Mouse (Mus musculus): Measurements from ENCODE around the gene Otop2. TPM values are rescaled to one million over a fixed set of nuclear protein-coding genes. Genes with fewer than 3 reads are reported as not detected.

The Otop2 gene
- polyA plus RNA-seq, 1 experiment from 2014 or later = not detected

GRCm38 (mm10) chr11:115337826-115338225 lies 30.9 kb downstream of the Otop2 start:
- Histone ChIP-seq H3K9me3 (no peaks in the 10 kb centered on the region), H3K9ac (no peak overlapping the region), H3K4me2 (no peak overlapping the region), H3K27me3 (replicated peaks) (peaks cover 20% of the 10 kb centered on the region), H3K27ac (no peak overlapping the region), H3K4me3 (no peak overlapping the region), H3K36me3 (replicated peaks) (no peaks in the 10 kb centered on the region), H3K4me1 (peaks cover 9% of the 10 kb centered on the region)
- no peak for ATAC-seq (replicated peaks)
- 56% methylated on average over 1 of the region's 1 CpGs for WGBS

GRCm38 (mm10) chr11:115341246-115341645 lies 34.3 kb downstream of the Otop2 start:
- 68% methylated on average over 2 of the region's 2 CpGs for WGBS
- Histone ChIP-seq H3K9ac (no peak overlapping the region), H3K4me3 (no peak overlapping the region), H3K4me2 (no peak overlapping the region), H3K27me3 (replicated peaks) (peaks cover 7% of the 10 kb centered on the region; the same call in 1 of the 2 replicates), H3K4me1 (no peaks in the 10 kb centered on the region), H3K9me3 (no peaks in the 10 kb centered on the region), H3K27ac (no peak overlapping the region), H3K36me3 (replicated peaks) (no peaks in the 10 kb centered on the region)
- no peak for ATAC-seq (replicated peaks)

DNA sequence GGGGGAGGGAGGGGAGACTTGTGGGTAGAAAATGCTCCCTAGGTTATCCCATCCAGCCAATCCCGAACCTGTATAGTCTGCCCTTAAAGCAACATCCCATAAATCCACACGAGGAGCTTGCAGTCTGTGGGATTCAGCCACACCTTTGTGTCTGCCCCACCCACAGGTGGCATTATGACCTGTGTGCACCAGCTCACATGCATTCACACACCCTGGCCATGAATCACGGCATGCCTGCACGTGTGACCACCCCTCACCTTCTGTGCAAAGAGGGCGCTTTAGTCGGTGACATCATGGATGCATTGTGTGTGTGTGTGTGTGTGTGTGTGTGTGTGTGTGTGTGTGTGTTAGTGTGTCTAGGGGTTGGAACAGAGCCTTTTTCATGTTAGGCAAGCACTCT lies 34.9 kb downstream of the Otop2 start:
- 71% methylated on average over 6 of the region's 6 CpGs for WGBS
- peaks cover 6% of the 10 kb centered on the region; the same call in 1 of the 2 replicates for H3K27me3 ChIP-seq (replicated peaks)

DNA sequence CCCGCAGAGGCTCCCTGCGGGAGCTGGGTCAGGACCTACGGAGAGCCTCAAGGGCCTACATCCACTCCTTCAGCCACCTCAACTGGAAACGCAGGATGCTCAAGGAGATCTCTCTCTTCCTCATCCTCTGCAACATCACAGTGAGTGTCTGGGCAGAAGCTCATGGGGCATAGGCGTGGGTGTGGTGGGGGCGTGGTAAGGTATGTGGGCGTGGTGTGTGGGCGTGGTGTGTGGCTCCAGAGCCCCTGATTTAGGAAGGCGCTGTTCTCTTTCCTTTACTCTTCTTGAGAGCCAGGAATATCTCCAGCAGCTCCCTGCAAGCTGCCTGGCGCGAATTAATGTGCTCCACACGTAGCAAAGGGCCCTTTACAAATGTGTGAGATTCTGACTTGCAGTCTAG lies 38.0 kb downstream of the Otop2 start:
- Histone ChIP-seq H3K27me3 (replicated peaks) (0 out of 2 replicates have a peak, but pooled peaks cover 6% of the 10 kb centered on the region), H3K9ac (no peak overlapping the region), H3K4me2 (no peak overlapping the region), H3K4me1 (no peaks in the 10 kb centered on the region), H3K36me3 (replicated peaks) (no peaks in the 10 kb centered on the region; the same call in 1 of the 2 replicates), H3K9me3 (no peaks in the 10 kb centered on the region), H3K4me3 (no peak overlapping the region), H3K27ac (no peak overlapping the region)
- ATAC-seq (replicated peaks) = no peak
- 13% methylated on average over 12 of the region's 12 CpGs for WGBS

More for the DNA sequence above, 34.9 kb downstream of the Otop2 start:
- no peak overlapping the region for H3K27ac ChIP-seq
- H3K4me1 ChIP-seq = no peaks in the 10 kb centered on the region
- H3K4me2 ChIP-seq = no peak overlapping the region
- no peak for ATAC-seq (replicated peaks)
- H3K9me3 ChIP-seq = no peaks in the 10 kb centered on the region
- no peak overlapping the region for H3K4me3 ChIP-seq
- H3K36me3 ChIP-seq (replicated peaks) = no peaks in the 10 kb centered on the region
- no peak overlapping the region for H3K9ac ChIP-seq

- H3K27ac ChIP-seq = no peak overlapping the region
- no peak for ATAC-seq (replicated peaks)
- no peaks in the 10 kb centered on the region for H3K9me3 ChIP-seq
- no peaks in the 10 kb centered on the region for H3K4me1 ChIP-seq
- H3K36me3 ChIP-seq (replicated peaks) = no peaks in the 10 kb centered on the region; the same call in 1 of the 2 replicates
- 55% methylated on average over 7 of the region's 7 CpGs for WGBS
- 0 out of 2 replicates have a peak, but pooled peaks cover 4% of the 10 kb centered on the region for H3K27me3 ChIP-seq (replicated peaks)
- no peak overlapping the region for H3K9ac ChIP-seq
- H3K4me3 ChIP-seq = no peak overlapping the region
- no peak overlapping the region for H3K4me2 ChIP-seq
These were observed 38.6 kb downstream of the Otop2 start for GRCm38 (mm10) chr11:115345515-115345914.

DNA sequence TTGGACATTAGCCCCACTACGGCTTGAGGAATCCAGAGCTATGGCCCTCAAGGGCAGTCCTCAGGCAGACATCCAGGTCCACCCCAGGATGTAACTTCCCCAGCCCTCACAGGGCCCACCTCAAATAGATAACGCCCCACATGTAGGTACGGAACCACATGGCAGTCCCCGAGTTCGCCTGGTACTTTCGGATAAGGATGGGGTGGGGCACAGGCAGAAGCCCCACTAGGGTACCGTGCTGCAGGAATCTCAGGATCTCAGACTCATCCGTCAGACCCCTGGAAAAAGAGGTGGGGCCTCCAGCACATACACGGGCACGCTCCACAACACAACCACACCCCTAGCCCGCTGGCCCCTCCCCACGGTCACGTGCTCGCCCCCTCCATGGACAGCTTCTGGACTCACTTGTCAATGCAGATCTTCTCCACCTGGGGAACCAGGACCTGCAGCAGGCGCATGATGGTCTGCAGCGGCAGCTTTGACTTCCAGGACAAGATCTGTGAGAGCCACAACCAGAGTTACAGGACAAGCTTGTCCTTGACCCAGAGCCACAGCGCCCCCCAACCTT lies 41.8 kb downstream of the Otop2 start:
- Histone ChIP-seq H3K36me3 (replicated peaks) (peaks cover 21% of the 10 kb centered on the region), H3K9me3 (no peaks in the 10 kb centered on the region), H3K9ac (no peak overlapping the region), H3K27me3 (replicated peaks) (0 out of 2 replicates have a peak, but pooled peaks cover 3% of the 10 kb centered on the region), H3K4me2 (no peak overlapping the region), H3K4me3 (no peak overlapping the region), H3K4me1 (no peaks in the 10 kb centered on the region), H3K27ac (no peak overlapping the region)
- WGBS = 61% methylated on average over 17 of the region's 17 CpGs
- ATAC-seq (replicated peaks) = no peak

DNA sequence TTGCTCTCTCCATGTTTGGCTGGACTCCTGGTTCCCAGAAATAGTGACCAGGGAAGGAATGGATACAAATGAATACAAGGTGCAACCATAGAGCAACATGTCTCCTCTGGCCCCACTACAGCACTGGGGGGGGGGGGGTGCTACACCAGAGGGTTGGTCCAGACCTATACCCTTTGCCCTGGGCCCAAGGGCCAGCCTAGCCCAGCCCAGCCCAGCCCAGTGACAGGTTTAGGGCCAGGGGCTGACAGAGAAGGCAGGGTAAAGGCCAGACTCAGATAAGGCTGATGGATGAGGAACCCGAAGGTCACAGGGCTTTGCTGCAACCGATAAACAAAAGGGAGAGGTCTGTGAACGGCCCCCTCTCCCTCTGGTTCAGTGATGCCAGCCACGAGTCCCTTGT lies 43.0 kb downstream of the Otop2 start:
- Histone ChIP-seq H3K27me3 (replicated peaks) (no peaks in the 10 kb centered on the region), H3K9ac (no peak overlapping the region), H3K9me3 (no peaks in the 10 kb centered on the region), H3K4me1 (no peaks in the 10 kb centered on the region), H3K36me3 (replicated peaks) (peaks cover 21% of the 10 kb centered on the region), H3K4me3 (no peak overlapping the region), H3K27ac (no peak overlapping the region), H3K4me2 (no peak overlapping the region)
- WGBS = 91% methylated on average over 4 of the region's 4 CpGs
- ATAC-seq (replicated peaks) = no peak

GRCm38 (mm10) chr11:115353375-115353774 lies 46.4 kb downstream of the Otop2 start:
- no peaks in the 10 kb centered on the region for H3K4me1 ChIP-seq
- no peaks in the 10 kb centered on the region for H3K9me3 ChIP-seq
- H3K9ac ChIP-seq = no peak overlapping the region
- 90% methylated on average over 5 of the region's 5 CpGs for WGBS
- peaks cover 23% of the 10 kb centered on the region for H3K36me3 ChIP-seq (replicated peaks)
- no peak overlapping the region for H3K4me3 ChIP-seq
- no peak overlapping the region for H3K27ac ChIP-seq
- ATAC-seq (replicated peaks) = no peak
- no peaks in the 10 kb centered on the region for H3K27me3 ChIP-seq (replicated peaks)
- H3K4me2 ChIP-seq = no peak overlapping the region

DNA sequence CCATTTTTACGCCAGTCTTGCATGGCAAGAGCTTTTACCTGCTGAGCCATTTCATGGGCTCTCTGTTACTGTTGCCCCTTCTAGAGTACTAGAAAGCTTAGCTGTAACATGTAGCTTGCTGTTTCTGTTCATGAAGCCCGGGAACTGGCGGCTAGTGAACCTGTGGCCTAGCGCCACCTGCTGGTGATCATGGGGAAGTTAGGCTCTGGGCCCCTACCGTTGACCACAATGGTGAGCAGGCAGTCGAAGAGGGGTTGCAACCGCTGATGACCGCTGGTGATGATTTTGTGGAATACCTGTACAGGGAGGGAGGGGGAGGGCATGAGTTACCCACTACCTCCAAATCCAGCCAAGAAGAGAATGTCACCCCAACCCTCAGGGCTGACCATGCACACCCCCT lies 47.2 kb downstream of the Otop2 start:
- no peaks in the 10 kb centered on the region for H3K9me3 ChIP-seq
- peak; percentile 38; the same call in 1 of the 2 replicates for ATAC-seq (replicated peaks)
- H3K4me1 ChIP-seq = peaks cover 7% of the 10 kb centered on the region
- 9% methylated on average over 8 of the region's 8 CpGs for WGBS
- no peak overlapping the region for H3K4me3 ChIP-seq
- peaks cover 23% of the 10 kb centered on the region for H3K36me3 ChIP-seq (replicated peaks)
- H3K27ac ChIP-seq = no peak overlapping the region
- no peak overlapping the region for H3K9ac ChIP-seq
- no peak overlapping the region for H3K4me2 ChIP-seq
- no peaks in the 10 kb centered on the region for H3K27me3 ChIP-seq (replicated peaks)

GRCm38 (mm10) chr11:115358468-115358867 lies 51.5 kb downstream of the Otop2 start:
- H3K9me3 ChIP-seq = no peaks in the 10 kb centered on the region
- H3K4me2 ChIP-seq = no peak overlapping the region
- no peak overlapping the region for H3K4me3 ChIP-seq
- peaks cover 13% of the 10 kb centered on the region for H3K4me1 ChIP-seq
- H3K9ac ChIP-seq = 0 out of 2 replicates have a peak overlapping the region, but pooled peaks have one; percentile 18
- no peaks in the 10 kb centered on the region for H3K27me3 ChIP-seq (replicated peaks)
- H3K36me3 ChIP-seq (replicated peaks) = peaks cover 4% of the 10 kb centered on the region
- peak; percentile 59; the same call in 1 of the 2 replicates for ATAC-seq (replicated peaks)
- WGBS = 17% methylated on average over 5 of the region's 5 CpGs
- peak overlapping the region; percentile 52 for H3K27ac ChIP-seq

DNA sequence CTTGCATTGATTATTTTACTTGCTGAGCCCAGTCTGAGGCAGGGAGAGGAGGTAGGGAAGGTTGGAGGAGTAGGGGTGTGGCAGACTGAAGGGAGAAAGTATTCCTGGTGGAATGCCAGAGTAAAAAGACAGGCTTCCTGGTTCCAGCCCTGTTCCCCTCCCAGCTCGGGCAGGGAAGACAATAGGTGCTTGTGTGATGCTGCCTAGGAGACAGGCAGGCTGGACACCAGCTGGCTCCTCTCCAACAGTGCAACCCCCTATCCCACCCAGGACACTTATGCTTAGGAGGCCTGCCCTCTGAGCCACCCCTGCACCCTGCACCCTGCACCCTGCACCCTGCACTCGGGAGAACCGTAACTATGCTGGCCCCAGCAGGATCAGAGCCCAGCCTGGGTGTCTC lies 52.3 kb downstream of the Otop2 start:
- Histone ChIP-seq H3K4me2 (no peak overlapping the region), H3K27ac (peak overlapping the region; percentile 52; the same call in 1 of the 2 replicates), H3K9ac (no peak overlapping the region), H3K36me3 (replicated peaks) (peaks cover 3% of the 10 kb centered on the region), H3K4me1 (peaks cover 18% of the 10 kb centered on the region), H3K4me3 (no peak overlapping the region), H3K9me3 (no peaks in the 10 kb centered on the region), H3K27me3 (replicated peaks) (no peaks in the 10 kb centered on the region)
- ATAC-seq (replicated peaks) = no peak
- 48% methylated on average over 3 of the region's 3 CpGs for WGBS

GRCm38 (mm10) chr11:115359726-115360125 lies 52.8 kb downstream of the Otop2 start:
- no peaks in the 10 kb centered on the region for H3K9me3 ChIP-seq
- H3K27me3 ChIP-seq (replicated peaks) = no peaks in the 10 kb centered on the region
- WGBS = 67% methylated on average over 6 of the region's 6 CpGs
- H3K36me3 ChIP-seq (replicated peaks) = peaks cover 3% of the 10 kb centered on the region
- no peak overlapping the region for H3K4me3 ChIP-seq
- H3K4me2 ChIP-seq = no peak overlapping the region
- H3K4me1 ChIP-seq = peaks cover 22% of the 10 kb centered on the region
- ATAC-seq (replicated peaks) = no peak
- no peak overlapping the region for H3K9ac ChIP-seq
- H3K27ac ChIP-seq = peak overlapping the region; percentile 14; the same call in 1 of the 2 replicates

DNA sequence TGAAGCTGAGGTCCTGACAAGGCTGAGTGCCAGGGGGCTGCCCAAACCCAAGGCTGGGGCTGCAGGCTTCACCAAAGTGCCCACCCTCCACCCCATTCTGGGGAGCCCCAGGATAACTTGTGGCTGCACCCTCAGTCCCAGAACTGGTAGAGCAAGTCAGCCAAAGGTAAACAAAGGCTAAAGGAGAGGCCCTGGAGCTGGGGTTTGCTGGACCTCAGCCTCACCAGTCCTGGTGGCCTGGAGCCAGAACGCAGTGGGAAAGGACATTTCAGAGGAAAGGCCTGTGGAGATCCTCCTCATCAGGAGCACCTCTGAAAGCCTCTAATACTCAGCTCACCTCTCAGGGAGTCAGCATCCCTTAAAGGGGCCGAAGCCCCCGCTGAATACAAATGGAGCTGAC lies 57.2 kb downstream of the Otop2 start:
- no peak for ATAC-seq (replicated peaks)
- H3K4me3 ChIP-seq = no peak overlapping the region
- no peak overlapping the region for H3K4me2 ChIP-seq
- 87% methylated on average over 3 of the region's 3 CpGs for WGBS
- no peak overlapping the region for H3K9ac ChIP-seq
- H3K27me3 ChIP-seq (replicated peaks) = no peaks in the 10 kb centered on the region
- peaks cover 36% of the 10 kb centered on the region for H3K4me1 ChIP-seq
- no peaks in the 10 kb centered on the region; the same call in 1 of the 2 replicates for H3K36me3 ChIP-seq (replicated peaks)
- no peak overlapping the region for H3K27ac ChIP-seq
- no peaks in the 10 kb centered on the region for H3K9me3 ChIP-seq
